Mouse (Mus musculus) cerebellum, postnatal 25 days (tissue): ENCODE measurements around the gene Syce3.

Experiments
- DNase-seq, 2 experiments: peaks; one replicate each; pipeline ENCODE4 v3.0.0; 2021; ENCODE audit warnings: mixed read lengths in 2 of 2

Syce3 gene

DNA sequence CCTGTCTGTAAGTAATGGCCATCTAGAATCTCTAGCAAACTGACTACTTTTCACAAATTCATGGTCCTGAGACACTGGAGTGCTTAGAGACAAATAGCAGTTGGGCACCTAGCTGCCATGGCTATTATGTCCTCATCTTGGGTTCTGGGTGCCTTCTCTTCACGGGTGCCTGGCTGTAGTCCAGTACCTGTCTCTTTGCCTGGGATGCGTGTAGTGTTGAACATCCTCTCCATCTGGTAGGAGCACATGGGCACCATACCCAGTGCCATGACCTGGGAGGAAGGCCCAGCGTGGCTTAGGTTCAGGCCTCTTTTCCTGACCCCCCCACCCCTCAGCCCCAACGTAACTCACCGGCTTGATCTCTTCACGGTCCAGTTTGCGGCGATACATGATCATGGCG, 11.6 kb upstream of the Syce3 start:
- DNase-seq: peak; percentile 46 to 54

- DNase-seq: peak; percentile 58 to 59
These were observed 5.0 kb upstream of the Syce3 start for GRCm38 (mm10) chr15:89415282-89415681.

- DNase-seq: no peak
These were observed 3.6 kb downstream of the Syce3 start for GRCm38 (mm10) chr15:89406691-89407090.

- no peak for DNase-seq
These were observed 5.3 kb downstream of the Syce3 start for GRCm38 (mm10) chr15:89404831-89405623.

- DNase-seq: no peak
These were observed 7.8 kb downstream of the Syce3 start for GRCm38 (mm10) chr15:89402471-89402870.

DNA sequence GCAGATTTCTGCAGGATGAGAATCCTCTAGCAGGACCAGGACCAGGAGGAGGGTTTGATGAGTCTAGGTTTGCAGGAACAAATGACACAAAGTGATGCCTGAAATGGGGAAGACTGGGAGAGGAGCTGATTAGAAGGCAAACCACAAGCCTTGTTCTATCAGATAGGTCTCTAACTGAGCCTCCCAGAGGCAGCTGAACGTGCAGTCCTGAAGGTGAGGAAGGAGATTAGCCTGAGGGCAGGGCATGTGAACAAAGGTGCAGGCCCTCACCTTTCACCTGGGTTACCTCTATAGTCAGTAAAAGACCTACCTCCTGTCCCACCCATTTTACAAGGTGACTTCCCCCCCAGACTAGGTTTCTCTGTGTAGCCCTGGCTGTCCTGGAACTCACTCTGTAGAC, 10.6 kb downstream of the Syce3 start:
- DNase-seq: no peak

DNA sequence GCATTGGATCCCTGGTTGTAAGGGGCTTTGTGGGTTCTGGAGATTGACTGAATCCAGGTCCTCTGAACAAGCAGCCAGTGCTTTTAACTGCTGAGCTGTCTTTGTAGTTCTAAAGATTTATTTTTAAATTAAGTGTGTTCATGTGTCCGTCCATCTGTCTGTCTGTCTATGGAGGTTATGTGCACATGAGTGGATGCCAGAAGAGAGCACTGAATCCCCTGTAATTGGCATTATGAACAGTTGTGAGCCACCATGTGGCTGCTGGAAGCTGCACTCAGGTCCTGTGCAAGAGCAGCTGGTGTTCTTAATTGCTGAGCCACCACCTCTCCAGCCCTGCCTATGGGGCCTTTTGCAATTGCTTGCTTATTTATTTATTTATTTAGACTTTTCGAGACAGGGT, 12.2 kb downstream of the Syce3 start:
- DNase-seq: no peak

DNA sequence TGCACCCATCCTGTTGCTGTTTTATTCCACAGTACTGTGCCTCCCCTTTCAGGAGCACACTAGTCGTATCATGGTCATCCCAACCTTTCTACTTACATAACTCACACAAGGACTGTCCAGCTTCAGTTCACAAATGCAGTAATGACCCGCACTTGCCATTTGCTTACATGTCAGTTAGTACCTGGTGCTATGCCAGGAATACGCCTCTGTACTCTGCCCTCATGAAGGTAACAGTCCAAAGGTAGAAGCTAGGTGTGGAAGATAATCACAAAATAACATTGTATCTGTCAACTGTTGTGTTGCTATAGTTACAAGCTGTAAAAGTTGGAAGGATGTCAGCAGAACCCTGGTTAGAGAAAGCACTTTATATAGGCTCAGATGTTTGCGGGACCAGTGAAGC, 13.4 kb downstream of the Syce3 start:
- DNase-seq: no peak

GRCm38 (mm10) chr15:89390081-89390480, 20.2 kb downstream of the Syce3 start:
- DNase-seq: peak; percentile 71 to 75

GRCm38 (mm10) chr15:89387127-89387526, 23.2 kb downstream of the Syce3 start:
- peak in 1 of 2 experiments; percentile 16 for DNase-seq

GRCm38 (mm10) chr15:89384617-89385016, 25.7 kb downstream of the Syce3 start, which contains the start of gene Klhdc7b:
Gene Klhdc7b, plus strand, starts transcription at chr15:89384917.
- no peak for DNase-seq

GRCm38 (mm10) chr15:89379429-89379828, 30.9 kb downstream of the Syce3 start:
- peak; percentile 75 to 81 for DNase-seq

- peak; percentile 91 for DNase-seq
These were observed 31.4 kb downstream of the Syce3 start, which contains the start of gene Odf3b for GRCm38 (mm10) chr15:89378831-89379401. Gene Odf3b, minus strand, starts transcription at chr15:89379282.

DNA sequence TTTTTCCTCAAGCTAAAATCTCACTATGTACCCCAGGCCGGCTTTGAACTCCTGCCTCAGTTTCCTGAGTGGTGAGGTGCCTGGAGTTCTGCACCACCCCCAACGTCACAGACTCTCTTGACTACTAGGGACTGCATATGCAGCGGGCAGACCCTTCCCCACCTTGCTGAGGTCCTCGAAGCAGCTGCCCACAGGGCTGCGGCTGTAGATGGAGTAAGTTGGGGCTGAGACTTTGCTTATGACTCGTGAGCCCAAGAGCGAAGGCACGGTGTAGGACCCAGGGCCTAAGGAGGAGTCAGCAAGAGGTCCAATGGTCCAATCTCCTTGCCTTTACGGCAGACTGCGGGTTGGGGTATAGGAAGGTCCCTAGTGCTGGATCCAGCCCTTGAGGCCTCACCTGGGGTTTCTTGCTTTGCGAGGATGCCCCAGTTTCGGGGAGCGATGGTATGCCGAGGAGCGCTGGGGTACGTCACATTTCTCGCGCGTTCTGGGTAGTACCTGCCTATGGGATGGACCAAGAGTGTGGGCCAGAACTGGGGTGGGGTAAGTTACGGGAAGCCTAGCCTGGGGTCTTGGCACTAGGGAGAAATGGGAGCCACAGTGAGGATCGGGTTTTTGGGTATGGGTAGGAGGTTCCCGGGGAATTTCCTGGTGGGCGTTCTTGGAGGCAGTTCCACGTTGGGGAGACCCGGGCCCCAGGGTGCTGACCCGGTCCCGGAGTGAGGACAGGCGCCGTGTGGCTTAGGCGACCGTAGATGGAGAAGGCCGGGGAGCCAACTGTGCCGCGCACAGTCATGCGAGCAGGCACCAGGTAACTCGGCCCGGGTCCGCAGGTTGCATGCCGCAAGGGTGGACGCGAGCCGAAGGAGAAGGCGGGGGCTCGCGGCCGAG, 32.1 kb downstream of the Syce3 start:
- peak in 1 of 2 experiments; percentile 63 for DNase-seq

- peak in 1 of 2 experiments; percentile 33 for DNase-seq
These were observed 32.9 kb downstream of the Syce3 start for GRCm38 (mm10) chr15:89377362-89377761.

DNA sequence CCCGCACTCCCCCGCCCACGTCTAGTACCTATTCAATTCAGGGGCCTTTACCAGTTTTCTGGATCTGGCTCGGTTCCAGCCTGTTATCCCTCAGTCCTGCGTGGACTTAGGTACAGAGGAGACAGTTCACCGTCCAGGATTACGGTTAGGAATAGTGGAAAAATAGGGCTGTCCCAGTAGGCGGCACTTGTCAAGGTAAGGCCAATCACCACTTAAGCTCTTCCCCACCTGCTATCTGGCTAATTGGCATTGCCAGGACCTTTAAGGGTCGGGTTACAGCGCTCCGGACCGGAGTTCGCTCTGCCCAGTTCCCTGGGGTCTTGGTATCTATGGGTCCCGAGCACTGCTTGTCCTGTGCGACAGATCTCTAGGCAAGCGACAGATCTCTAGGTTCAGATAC, 33.3 kb downstream of the Syce3 start, which contains the start of gene Tymp:
Gene Tymp, minus strand, starts transcription at position 83 of the 400 bp plus-strand sequence.
- DNase-seq: peak in 1 of 2 experiments; percentile 31

DNA sequence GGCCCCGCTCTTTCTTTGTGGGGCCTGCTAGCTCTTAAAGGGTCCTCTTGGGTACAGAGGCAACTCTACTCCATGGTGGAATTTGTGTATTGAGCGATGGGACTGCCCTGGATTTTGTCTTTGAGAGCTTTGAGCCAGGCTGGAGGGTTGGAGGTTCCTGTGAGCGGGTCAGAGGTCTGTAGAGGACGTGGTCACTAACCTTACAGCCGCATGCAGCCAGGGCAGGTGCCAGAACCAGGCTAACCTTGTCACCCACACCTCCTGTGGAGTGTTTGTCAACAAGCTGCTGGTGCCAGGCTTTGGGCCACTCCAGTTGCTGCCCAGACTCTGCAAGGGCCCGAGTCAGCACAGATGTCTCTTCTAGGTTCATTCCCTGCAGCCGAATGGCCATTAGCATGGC, 34.3 kb downstream of the Syce3 start:
- peak in 1 of 2 experiments; percentile 28 for DNase-seq

DNA sequence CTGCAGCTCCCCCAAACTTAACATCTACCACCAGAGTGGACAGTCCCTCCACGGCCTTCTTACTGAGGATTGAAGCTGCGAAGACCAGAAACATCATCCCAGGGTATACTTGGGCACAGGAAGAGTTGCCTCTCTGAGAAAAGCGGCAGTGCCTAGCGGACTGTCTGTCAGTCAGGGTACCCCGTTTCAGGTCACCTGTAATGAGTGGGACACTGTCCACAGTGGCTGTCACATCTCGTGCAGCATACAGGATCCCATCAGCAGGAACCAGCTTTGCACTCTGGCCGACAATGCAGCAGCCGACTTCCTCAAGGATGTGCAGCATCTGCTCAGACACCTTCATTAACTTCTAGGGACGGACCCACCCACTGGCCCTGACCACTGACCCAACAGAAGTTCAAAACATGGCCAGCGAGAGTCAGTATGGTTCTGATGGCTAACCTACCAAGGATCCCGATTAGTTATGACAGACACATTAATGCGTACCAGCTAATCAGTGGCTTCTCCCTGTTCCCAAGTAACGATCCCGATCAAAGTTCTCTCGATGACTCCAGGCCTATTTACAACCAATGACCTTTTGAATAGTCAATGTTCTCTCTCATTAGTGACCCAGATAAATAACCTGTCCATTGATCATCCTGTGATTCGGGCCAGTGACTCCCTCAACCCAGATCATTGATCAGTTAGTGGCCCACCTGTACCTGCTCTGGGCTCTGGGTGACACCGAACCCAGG, 35.3 kb downstream of the Syce3 start:
- no peak for DNase-seq

- DNase-seq: no peak
These were observed 36.0 kb downstream of the Syce3 start for GRCm38 (mm10) chr15:89374340-89374739.

DNA sequence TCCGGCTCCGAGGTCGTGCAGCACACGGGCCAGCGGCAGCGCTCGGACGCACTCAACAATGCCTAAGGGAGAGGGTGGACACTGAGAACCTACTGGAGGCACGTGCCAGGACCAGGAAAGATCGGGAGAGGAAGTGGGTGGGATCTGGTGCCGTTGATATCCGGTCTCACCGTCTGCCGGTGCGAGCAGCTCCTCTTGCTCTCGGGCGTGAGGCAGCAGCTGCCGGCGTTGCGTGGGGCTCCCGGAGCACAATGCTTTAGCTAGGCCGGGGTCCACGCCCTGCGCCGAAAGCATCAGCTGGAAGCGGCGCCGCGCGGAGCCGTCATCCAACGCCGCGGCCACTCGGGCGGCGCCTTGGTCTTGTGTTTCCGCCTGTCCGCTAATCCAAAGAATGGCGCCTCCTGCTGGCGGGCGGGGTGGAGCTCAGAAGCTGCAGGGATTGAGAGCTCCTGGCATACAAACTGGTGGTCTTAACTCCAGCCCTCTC, 36.5 kb downstream of the Syce3 start, which contains the start of gene Sco2:
Gene Sco2, minus strand, starts transcription at position 85 of the 487 bp plus-strand sequence.
- DNase-seq: peak; percentile 97 to 98

DNA sequence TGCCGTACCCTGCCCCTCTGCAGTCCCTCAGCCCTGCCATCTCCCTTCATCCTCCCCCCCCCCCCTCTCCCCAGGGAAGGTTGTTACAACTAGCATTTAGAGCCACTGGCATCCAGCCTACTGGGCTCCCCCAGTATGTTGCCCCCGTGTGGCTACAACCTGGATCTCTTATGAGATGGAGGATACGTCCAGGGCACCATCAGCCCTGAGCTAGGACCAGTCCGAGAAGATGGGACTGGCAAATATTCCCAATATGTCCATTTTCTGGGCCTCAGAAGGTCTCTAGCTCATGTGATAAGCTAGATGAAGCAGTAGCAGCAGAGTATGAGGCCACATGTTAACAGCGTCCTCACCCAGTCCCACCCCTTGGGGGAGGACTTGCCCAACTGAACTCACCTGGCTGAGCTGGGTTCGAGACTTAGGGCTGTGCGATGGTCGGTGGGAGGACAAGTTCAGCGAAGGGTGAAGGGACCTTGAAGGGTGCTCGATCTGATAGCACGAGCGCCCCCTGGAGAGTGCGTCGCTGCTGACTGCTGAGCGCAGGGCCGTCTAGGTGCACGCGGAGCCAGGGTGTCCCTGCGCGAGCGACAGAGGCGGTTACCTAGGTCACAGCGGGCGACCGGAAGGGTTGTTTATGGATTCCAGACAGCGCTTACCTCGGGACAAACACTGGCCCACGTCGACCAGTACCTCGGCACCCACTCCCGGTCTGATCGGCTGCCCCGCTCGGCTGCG, 37.1 kb downstream of the Syce3 start:
- DNase-seq: peak; percentile 84 to 90
